Mouse (Mus musculus) stomach, postnatal 0 days (tissue): ENCODE data around the gene Atp6v0a1. TPM values are rescaled to one million over a fixed set of nuclear protein-coding genes. Genes with fewer than 3 reads are reported as not detected.
"Not testable (repeated sequence)": the region's sequence is repeated elsewhere in the genome, so short reads cannot be mapped to it uniquely, and the experiment has no call there.

Experiments
- ATAC-seq: fragments of 200-750 bp; cut with Nextera tagmentation; 2 replicates; pipeline ENCODE4 v1.8.0; 2017; ENCODE audit not compliant: low FRiP score, low TSS enrichment
- DNase-seq: peaks from one replicate; pipeline ENCODE4 v3.0.0-alpha.2; 2016; ENCODE audit warnings: low spot score
- H3K27ac ChIP-seq: fragments of 300-500 bp; sonication (generic); replicated peaks from 2 replicates; pipeline ENCODE4 v1.5.1; 2014; ENCODE audit warnings: mild to moderate bottlenecking, control low read depth
- H3K27me3 ChIP-seq: fragments of 300-500 bp; sonication (generic); 2 replicates; pipeline ENCODE4 v1.6.1; 2014; ENCODE audit warnings: low read length; ENCODE audit not compliant: control insufficient read depth, insufficient read depth
- H3K36me3 ChIP-seq: fragments of 300-500 bp; sonication (generic); 2 replicates; pipeline ENCODE4 v1.6.1; 2014; ENCODE audit warnings: low read length, mixed read lengths; ENCODE audit not compliant: control insufficient read depth, insufficient read depth
- H3K4me1 ChIP-seq: fragments of 300-500 bp; sonication (generic); replicated peaks from 2 replicates; pipeline ENCODE4 v1.6.1; 2014; ENCODE audit warnings: antibody characterized with exemption; ENCODE audit not compliant: control insufficient read depth, insufficient read depth
- H3K4me2 ChIP-seq: fragments of 300-500 bp; sonication (generic); replicated peaks from 2 replicates; pipeline ENCODE4 v1.6.1; 2014; ENCODE audit warnings: low read depth, mild to moderate bottlenecking, control low read depth, moderate library complexity
- H3K4me3 ChIP-seq: fragments of 300-500 bp; sonication (generic); 2 replicates; pipeline ENCODE4 v1.5.1; 2014; ENCODE audit warnings: low read depth, low read length, control low read depth
- H3K9ac ChIP-seq: fragments of 300-500 bp; sonication (generic); 2 replicates; pipeline ENCODE4 v1.6.1; 2014; ENCODE audit warnings: mild to moderate bottlenecking, low read length, control low read depth, mixed read lengths
- H3K9me3 ChIP-seq: fragments of 300-500 bp; sonication (generic); 2 replicates; pipeline ENCODE4 v1.6.1; 2016; ENCODE audit warnings: low read length; ENCODE audit not compliant: control insufficient read depth
- CTCF ChIP-seq: IDR thresholded peaks from 2 replicates; pipeline ENCODE4 v1.5.1; 2016; ENCODE audit warnings: antibody characterized with exemption, low read depth, mild to moderate bottlenecking, moderate library complexity
- EP300 ChIP-seq: optimal IDR thresholded peaks from 2 replicates; pipeline ENCODE3; 2016; ENCODE audit warnings: antibody characterized with exemption
- WGBS: fragments of 180-500 bp; shearing (Covaris S2); extraction: QIAGEN DNeasy Blood & Tissue Kit; methylation state at CpG from one replicate; pipeline ENCODE4 v1.1.7; 2014; 5-methylcytosine and 5-hydroxymethylcytosine counted together
- polyA plus RNA-seq: library from polyadenylated mRNA; unstranded; fragments of >200 nt; fragmentation: Nextera tagmentation; extraction: Ambion mirVana; gene quantifications from 2 replicates; pipeline ENCODE4 v1.2.1, GENCODE M21; 2015

The Atp6v0a1 gene
- polyA plus RNA-seq, 1 experiment from 2014 or later: 45.5 TPM

DNA sequence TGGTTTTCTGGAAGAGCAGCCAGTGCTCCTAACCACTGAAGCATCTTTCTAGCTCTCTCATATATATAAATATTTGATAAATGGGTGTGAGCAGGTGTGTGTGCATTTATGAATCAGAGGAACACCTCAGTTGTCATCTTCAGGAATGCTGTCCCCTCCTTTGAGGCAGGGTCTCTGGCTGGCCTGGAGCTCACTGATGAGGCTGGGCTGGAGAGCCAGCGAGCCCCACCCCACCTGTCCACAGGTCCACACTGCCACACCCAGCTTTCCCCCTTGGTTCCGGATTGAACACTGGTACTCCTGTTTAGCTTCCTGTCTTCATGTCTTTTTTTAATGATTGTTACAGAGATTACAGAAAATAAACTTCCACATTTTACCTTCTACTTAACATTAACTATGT lies 15.8 kb upstream of the Atp6v0a1 start:
- Histone ChIP-seq H3K4me2 (no peak overlapping the region), H3K9ac (no peak overlapping the region), H3K27me3 (no peaks in the 10 kb centered on the region), H3K27ac (no peak overlapping the region), H3K4me1 (no peaks in the 10 kb centered on the region), H3K4me3 (no peak overlapping the region), H3K36me3 (no peaks in the 10 kb centered on the region), H3K9me3 (no peaks in the 10 kb centered on the region)
- 42% methylated on average over 2 of the region's 2 CpGs for WGBS
- peak; percentile 51; the same call in 1 of the 2 replicates for ATAC-seq
- TF ChIP-seq EP300 (no peak), CTCF (no peak)
- no peak for DNase-seq

DNA sequence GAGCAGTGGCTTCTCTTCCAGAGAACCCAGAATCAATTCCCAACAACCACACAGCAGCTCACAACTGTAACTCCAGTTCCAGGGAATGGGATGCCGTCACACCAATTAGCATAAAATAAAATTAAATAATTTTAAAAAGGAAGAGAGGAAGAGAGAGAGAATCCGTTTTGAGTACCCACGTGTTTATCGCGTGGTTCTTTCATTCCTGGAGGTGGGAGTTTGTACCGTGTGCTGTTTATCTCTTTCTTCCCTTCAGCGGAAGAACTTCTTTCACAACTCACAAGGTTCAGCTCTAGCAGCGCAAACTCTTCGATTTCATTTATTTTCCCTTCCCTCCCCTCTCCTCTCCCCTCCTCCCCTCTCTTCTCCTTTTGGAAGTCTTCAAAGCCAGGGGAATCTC lies 15.0 kb upstream of the Atp6v0a1 start:
- no peak for TF ChIP-seq EP300
- TF ChIP-seq CTCF: no peak
- Histone ChIP-seq H3K4me1 (no peaks in the 10 kb centered on the region), H3K4me2 (no peak overlapping the region), H3K36me3 (no peaks in the 10 kb centered on the region), H3K27me3 (no peaks in the 10 kb centered on the region), H3K9me3 (no peaks in the 10 kb centered on the region), H3K27ac (no peak overlapping the region), H3K4me3 (no peak overlapping the region), H3K9ac (no peak overlapping the region)
- WGBS: 46% methylated on average over 9 of the region's 9 CpGs
- DNase-seq (no peak), ATAC-seq (no peak)

DNA sequence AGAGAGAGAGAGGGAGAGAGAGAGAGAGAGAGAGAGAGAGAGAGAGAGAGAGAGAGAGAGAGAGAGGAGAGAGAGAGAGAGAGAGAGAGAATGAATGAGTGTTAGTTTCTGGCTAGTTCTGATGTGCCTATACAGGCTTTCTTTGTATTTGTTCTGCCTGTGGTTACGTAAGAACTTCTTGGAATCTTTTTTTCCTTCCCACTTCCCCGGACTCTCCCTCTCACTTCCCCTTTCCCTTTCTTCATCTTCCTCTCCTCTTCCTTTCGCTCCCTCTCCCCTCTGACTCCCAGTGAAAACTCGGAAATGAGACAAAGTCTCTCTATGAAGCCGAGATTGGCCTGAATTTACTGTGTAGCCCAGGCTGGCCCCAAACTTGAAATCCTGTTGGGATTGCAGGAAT lies 14.6 kb upstream of the Atp6v0a1 start:
- H3K27ac ChIP-seq: no peak overlapping the region
- H3K9me3 ChIP-seq: no peaks in the 10 kb centered on the region
- H3K9ac ChIP-seq: no peak overlapping the region
- no peak overlapping the region for H3K4me2 ChIP-seq
- H3K4me1 ChIP-seq: no peaks in the 10 kb centered on the region
- no peaks in the 10 kb centered on the region for H3K27me3 ChIP-seq
- TF ChIP-seq CTCF: no peak
- H3K36me3 ChIP-seq: no peaks in the 10 kb centered on the region
- WGBS: 58% methylated on average over 5 of the region's 5 CpGs
- DNase-seq (no peak), ATAC-seq (no peak)
- H3K4me3 ChIP-seq: no peak overlapping the region

DNA sequence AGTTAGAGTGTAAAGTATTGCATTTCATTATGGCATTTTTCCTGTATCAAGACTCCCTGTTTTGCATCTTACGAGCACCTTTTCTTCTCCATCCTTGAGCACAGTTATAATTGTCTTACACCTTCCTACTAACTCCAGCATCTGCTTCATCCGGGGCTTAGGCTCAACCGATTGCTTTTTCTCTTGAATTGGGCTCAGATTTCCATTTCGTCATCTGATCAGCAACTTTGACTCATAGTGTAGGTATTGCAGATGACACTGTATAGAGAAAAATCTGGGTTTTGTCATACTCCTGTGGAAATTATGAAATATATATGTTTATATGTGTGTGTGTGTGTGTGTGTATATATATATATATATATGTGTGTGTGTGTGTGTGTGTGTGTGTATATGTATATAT lies 12.8 kb upstream of the Atp6v0a1 start:
- 74% methylated on average over 4 of the region's 4 CpGs for WGBS
- no peak overlapping the region for H3K27ac ChIP-seq
- H3K9ac ChIP-seq: no peak overlapping the region
- no peaks in the 10 kb centered on the region for H3K27me3 ChIP-seq
- no peaks in the 10 kb centered on the region for H3K9me3 ChIP-seq
- H3K4me2 ChIP-seq: no peak overlapping the region
- H3K4me1 ChIP-seq: no peaks in the 10 kb centered on the region
- no peaks in the 10 kb centered on the region for H3K36me3 ChIP-seq
- no peak for DNase-seq
- TF ChIP-seq EP300 (no peak), CTCF (no peak)
- no peak overlapping the region for H3K4me3 ChIP-seq
- no peak for ATAC-seq

DNA sequence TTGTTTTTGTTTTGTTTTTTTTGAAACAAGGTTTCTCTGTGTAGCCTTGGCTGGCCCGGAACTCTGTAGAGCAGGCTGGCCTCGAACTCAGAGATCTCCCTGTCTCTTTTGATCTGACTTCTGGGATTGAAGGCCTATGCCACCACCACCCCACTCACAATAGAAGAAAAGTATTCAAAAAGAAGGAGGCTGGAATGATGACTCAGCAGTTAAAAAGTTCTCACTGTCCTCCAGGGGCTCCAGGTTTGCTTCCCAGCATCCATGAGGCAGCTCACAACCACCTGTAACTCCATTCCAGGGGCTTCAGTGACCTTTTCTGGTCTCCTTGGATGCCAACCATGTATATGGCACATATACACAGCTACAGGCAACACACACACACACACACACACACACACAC lies 10.4 kb upstream of the Atp6v0a1 start:
- H3K4me2 ChIP-seq: no peak overlapping the region
- TF ChIP-seq CTCF (no peak), EP300 (no peak)
- H3K9ac ChIP-seq: no peak overlapping the region
- 80% methylated on average over 2 of the region's 2 CpGs for WGBS
- ATAC-seq (no peak), DNase-seq (no peak)
- no peaks in the 10 kb centered on the region for H3K36me3 ChIP-seq
- no peak overlapping the region for H3K4me3 ChIP-seq
- no peaks in the 10 kb centered on the region for H3K4me1 ChIP-seq
- H3K9me3 ChIP-seq: no peaks in the 10 kb centered on the region
- no peaks in the 10 kb centered on the region for H3K27me3 ChIP-seq
- no peak overlapping the region for H3K27ac ChIP-seq

DNA sequence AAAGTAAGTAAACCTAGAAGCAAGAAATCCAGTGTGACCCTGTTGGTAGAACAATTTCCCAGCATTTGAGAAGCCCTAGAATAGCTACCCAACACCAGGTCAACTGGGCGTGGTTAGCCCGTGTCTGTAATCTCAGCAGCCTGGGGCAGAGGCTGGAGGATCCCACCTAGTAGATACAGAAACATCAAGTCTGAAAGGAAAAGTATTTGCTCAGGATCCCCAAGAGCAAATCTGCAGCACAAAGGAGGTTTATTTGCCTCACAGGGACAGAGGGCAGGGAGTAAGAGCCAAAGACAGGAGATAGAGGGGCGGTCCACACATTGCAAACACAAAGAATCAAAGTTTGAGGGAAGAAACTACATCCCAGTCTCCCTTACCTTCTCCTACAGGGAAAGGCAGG lies 10.0 kb upstream of the Atp6v0a1 start:
- WGBS: 61% methylated on average over 3 of the region's 3 CpGs
- DNase-seq (no peak), ATAC-seq (no peak)
- H3K9ac ChIP-seq: no peak overlapping the region
- no peak overlapping the region for H3K27ac ChIP-seq
- no peak overlapping the region for H3K4me2 ChIP-seq
- H3K4me1 ChIP-seq: no peaks in the 10 kb centered on the region
- no peaks in the 10 kb centered on the region for H3K36me3 ChIP-seq
- no peaks in the 10 kb centered on the region for H3K27me3 ChIP-seq
- TF ChIP-seq EP300 (no peak), CTCF (no peak)
- no peaks in the 10 kb centered on the region for H3K9me3 ChIP-seq
- H3K4me3 ChIP-seq: no peak overlapping the region

DNA sequence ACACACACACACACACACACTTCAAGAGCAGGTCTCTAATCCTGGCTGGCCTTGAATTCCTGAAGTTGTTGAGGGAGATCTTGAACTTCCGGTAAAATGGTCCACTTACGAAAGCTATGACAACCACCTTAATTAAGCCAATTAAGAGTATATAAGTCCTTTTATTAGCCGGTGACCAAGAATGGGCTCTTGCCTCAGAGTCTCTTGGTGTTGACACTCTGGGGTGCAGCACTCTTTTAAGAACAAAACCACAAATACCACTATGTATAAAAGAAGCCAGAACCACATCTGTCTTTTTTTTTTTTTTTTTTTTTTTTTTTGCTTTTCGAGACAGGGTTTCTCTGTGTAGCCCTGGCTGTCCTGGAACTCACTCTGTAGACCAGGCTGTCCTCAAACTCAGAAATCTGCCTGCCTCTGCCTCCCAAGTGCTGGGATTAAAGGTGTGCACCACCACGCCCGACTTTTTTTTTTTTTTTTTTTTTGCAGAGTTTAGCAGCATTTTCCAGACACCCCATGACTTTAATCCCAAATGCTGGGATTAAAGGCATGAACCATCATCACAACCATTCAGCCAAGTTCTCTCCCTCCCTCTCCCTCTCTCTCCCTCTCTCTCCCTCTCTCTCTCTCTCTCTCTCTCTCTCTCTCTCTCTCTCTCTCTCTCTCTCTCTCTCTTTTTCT lies 7.2 kb upstream of the Atp6v0a1 start:
- not testable (repeated sequence) for H3K36me3 ChIP-seq, H3K9ac ChIP-seq, H3K27me3 ChIP-seq, H3K27ac ChIP-seq, H3K4me3 ChIP-seq, ATAC-seq, DNase-seq, H3K4me1 ChIP-seq, H3K9me3 ChIP-seq, H3K4me2 ChIP-seq
- WGBS: 79% methylated on average over 3 of the region's 6 CpGs
